Mouse (Mus musculus) erythroblast, embryonic 14.5 days (primary cell): ENCODE data around the gene Arhgap15.

Experiments
- GATA1 ChIP-seq: IDR thresholded peaks from 2 replicates; pipeline ENCODE4 v1.6.1; 2012; ENCODE audit warnings: low read length, inconsistent platforms, mixed read lengths
- TAL1 ChIP-seq: IDR thresholded peaks from 3 replicates; pipeline ENCODE4 v1.6.1; 2012; ENCODE audit warnings: low read length, inconsistent platforms, mixed read lengths

- TF ChIP-seq GATA1 (no peak), TAL1 (no peak)
These were observed 365.7 kb downstream of the Arhgap15 start for GRCm38 (mm10) chr2:44114296-44114695.
